Mouse (Mus musculus): ENCODE measurements around the gene Srsf10. TPM values are rescaled to one million over a fixed set of nuclear protein-coding genes. Genes with fewer than 3 reads are reported as not detected.

Gene Srsf10
- total RNA-seq, 2 experiments from 2014 or later = 78.4 to 85.6 TPM

DNA sequence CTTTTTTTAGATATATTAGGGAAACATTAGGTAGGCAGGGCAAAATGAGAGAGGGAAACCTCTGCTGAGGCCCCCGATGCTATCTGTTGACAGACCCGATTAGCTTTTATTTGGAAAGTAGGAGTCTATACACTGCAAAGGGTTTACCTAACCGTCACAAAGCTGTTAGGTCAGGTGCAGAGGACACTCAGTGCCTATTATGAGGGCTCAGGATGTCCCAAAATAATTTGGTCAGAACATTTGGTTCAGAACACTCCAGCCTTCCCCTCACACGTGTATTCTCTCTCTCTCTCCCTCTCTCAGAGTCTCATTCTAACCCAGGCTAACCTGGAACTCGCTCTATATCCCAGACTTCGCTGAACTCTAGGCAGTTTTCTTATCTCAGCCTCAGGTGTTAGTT is 26.5 kb downstream of the Srsf10 start:
- no peak for DNase-seq (ENCODE audit: low spot score in 2 of 2)

DNA sequence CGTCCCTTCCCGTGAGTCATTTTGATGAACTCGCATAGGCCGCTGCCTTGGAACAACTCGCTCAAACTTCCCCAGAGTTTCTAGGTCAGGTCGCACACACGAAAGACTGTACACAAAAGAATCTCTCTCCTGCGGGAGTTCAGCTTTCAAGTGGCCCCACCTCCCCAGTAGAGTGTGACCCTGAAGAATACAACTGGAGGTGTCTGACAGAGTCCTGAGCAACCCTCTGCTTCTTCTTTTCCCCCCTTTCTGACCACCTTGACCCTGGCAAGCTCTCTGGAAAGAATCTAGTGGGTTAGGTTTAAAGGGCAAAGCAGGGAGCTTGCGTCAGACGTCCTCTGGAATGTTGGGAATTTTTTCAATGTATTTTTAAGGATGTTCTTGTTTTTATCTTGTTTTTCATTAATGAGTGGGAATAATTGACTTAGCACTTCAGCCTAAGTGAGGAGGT is 27.9 kb downstream of the Srsf10 start:
- no peak for DNase-seq (ENCODE audit: low spot score in 2 of 2)

DNA sequence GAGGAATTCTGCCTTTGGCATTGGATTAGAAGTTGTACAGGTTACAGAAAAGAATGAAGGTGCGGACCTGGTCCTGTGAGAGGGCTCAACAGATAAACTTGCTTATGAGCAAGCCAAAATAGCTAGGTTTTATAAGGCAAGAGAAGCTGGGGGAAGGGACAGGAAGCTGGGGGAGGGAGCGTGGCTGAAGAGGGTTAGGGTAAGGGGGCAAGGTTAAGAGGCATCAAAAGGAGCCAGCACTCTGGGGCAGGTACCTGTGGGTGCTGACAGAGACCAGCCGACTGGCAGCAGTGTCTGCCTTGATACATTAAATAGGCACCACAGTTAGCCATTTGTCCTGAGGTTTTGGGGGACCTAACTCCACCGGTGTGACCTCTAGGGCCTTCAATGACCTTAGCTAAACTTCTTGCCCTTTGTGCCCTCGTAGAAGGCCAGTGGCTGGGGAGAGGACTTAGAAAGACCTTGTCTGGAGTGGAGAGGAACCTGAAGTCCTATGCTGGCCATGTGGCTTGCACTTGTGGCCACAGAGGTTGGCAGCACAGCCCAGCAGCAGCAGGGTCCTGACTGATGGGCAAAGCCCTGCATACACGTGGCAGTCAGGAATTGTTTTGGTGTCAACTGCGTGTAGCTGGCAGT is 28.5 kb downstream of the Srsf10 start:
- no peak for DNase-seq (ENCODE audit: low spot score in 2 of 2)

DNA sequence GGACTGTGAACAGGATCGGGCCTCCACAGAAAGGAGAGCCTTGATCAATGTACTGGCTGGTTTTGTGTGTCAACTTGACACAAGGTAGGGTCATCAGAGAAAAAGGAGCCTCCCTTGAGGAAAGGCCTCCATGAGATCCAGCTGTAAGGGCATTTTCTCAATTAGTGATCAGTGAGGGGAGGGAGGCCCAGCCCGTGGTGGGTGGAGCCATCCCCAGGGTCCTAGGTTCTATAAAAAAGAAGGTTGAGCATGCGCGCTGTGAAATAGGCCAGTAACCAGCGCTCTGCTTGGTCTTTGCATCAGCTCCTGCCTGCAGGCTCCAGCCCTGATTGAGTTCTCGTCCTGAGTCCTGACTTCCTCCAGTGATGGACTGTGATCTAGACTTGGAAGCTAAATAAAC is 29.0 kb downstream of the Srsf10 start:
- no peak for DNase-seq (ENCODE audit: low spot score in 2 of 2)

DNA sequence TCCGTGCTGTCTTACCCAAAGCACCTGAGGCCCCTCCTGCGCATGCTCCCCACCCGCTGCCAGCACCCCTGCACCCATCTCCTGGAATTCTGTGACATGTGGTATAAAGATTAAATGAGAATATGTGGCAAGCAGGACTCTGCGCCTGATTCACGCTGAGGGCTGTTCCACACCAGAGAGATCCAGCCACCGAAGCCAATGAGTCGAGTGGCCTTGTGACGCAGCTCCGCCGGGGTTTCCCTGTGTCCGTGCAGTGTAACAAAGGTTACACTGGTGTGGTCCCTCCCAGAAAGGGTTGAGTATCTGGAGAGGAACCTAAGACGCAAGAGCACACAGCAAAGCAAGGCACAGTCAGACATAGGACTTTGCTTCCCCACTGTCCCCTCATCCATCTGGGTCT is 30.1 kb downstream of the Srsf10 start:
- no peak for DNase-seq (ENCODE audit: low spot score in 2 of 2)

DNA sequence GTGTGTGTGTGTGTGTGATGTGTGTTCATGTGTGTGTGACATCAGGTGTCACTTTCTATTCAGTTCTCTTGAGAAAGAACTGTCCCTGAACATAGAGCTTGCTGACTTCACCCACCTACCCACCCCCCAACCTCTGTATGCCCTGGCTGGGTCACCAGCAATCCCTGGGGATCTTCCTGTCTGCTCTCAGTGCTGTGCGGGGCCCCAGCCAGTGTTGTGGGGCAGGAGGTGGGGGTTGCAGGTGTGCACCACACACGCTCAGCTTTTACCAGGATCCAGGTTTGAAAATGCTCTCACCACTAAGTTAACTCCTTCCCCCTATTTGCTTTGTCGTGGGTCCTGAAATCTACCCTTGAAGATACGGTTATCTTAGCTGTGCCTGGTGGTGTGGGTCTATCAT is 30.6 kb downstream of the Srsf10 start:
- no peak for DNase-seq (ENCODE audit: low spot score in 2 of 2)

DNA sequence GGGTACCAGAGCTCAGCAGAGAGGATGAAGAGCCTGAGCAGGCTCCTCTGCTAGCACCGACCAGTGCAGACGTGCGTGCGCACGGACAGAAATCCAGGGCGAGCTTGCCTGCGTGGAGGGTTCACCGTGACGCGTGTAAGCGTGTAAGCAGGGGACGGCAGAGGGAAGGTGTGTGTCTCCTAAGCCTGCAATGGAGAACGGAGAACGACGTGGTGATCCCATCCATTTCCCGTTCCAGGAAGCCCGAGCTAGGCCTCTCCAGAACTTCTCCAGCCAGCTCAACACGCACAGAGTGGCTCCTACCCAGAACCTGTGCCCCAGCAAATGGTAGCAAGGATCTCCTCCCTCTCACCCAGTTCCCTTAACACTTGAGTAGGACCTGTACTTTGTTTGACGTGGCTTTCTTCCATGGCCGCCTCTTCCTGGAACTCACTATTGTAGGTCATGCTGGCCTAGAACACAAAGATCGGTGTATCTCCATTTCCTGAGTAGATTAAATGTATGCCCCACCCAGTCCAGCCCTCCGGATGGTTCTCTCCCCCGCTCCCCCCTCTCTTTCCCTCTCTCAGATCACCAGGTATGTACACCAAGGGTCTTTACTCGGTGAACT is 33.0 kb downstream of the Srsf10 start:
- no peak for DNase-seq (ENCODE audit: low spot score in 2 of 2)

DNA sequence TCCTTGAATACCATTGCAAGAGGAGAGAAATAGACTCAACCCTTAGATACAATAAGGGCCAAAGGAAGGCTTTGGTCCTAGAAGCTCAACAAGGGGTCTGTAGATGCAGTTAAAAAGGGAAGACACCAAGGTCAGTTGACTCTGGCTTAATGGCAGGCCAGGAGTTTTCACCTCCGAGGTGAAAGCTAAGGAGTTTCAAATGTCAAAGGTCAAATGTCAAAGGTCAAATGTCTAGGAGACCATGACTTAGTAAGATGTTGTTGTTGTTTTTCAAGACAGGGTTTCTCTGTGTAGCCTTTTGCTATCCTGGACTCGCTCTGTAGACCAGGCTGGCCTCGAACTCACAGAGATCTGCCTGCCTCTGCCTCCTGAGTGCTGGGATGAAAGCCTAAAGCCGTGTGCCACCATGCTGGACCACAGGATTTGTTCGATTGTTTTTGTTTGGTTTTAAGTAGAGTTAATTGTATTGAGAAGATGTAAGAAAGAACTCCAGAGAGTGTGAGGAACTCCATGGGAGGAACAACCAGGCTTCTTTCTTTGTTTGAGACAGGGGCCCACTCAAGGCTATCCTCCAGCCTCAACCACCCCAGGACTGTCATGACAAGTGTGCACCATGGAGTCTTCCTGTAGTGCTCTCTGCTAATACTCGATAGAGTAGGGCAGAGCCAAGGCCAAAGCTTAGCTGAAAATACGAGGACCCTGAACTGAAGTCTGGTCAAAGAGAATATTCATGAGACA is 33.8 kb downstream of the Srsf10 start:
- no peak for DNase-seq (ENCODE audit: low spot score in 2 of 2)

DNA sequence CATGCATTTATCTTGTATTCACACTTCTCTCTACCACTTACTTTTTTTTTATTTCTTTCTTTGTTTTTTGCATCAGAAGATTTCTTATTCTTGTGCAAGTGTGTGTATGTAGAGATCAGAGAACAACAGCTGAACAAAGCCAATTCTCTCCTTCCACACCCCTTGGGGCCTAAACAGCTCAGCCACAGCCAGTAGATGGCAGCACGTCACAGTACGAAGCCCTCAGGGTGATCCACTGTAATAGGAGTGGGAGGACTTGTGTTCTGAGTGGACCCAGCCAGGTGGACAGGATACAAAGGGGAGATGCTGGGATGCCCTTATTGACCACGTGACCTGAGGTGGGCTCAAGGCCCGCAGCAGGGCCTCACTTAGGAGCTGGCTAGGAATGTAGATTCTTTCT is 34.3 kb downstream of the Srsf10 start:
- DNase-seq (ENCODE audit: low spot score in 2 of 2) = peak; percentile 51 to 68

DNA sequence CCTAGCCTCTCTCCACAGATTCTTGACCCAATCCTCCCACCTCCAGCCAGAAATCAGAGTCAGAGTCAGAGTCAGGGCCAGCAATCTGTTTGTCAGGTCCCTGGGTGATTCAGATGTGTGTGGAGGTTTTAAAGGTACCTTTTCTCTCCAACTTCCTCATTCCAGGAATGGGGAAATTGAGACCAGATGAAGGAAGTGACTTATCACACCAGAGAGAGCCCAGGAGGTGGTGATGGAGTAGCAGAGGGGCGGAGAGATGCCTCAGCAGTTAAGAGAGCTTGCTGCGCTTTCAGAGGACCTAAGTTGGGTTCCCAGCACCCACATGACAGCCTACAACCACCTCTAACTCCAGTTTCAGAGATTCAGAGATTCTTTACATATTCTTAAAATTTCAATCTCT is 36.0 kb downstream of the Srsf10 start:
- DNase-seq (ENCODE audit: low spot score in 2 of 2) = no peak

DNA sequence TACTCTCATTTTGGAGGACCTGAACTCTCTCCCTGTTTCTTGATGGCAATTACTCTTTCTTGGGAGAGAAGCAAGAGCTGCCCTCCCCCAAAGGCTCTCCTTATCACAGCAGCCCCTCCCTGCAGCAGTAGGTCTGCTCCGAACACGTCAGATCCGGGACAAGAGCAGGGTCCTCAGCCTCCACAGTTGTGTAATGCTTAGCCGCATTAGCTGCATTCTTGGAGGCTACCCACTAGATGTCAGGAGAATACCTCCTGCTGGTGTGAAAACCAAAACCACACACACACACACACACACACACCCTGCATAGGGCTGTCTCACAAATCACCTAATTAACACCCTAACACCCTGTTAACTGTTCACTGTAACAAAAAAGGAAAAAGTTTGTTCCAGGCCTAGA is 37.3 kb downstream of the Srsf10 start:
- no peak for DNase-seq (ENCODE audit: low spot score in 2 of 2)

DNA sequence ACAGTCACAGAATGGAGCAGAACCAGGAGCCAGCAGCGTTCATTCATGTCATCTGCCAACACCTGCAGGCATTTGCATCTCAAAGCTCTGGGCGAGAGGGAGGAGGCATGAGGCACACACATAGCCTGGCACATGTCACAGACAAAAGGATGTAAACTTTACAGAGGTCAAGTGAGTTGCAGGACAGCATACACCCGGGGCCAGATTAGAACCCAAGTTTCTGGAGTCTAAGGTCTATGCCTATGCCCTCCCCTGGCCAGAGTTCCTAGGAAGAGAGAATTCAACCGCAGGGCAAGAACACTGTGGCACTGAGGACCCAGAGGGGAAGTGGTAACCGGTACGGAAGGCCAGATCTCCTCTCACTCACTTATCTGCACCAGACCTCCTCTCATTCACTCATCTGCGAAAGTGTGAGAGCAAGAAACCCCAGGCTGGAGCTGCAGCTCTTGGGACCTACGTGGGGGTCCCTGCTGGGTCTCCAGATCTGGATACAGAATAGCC is 39.6 kb downstream of the Srsf10 start, which contains the start of gene Cnr2:
Cnr2 (plus strand) TSS at position 324 of the 501 bp plus-strand sequence.
- DNase-seq (ENCODE audit: low spot score in 2 of 2) = no peak

DNA sequence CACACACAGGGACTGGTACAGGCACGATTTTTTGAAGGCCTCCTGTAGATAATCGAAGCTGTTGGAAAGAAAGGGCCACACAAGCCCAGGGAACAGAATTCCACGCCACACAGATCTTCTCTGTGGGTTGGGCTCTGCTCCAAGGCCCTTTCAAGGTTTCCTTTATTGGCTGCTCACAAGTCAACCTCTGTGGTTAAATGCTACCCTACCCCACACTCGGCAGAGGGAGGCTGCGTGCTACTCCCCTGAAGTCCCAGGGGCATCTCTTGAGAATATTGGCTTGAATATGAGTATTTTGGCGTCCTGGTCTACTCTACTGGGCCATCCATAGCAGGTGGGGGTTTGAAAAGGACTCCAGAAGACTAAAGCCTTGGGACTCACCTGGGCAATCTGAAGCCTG is 40.6 kb downstream of the Srsf10 start:
- no peak for DNase-seq (ENCODE audit: low spot score in 2 of 2)

DNA sequence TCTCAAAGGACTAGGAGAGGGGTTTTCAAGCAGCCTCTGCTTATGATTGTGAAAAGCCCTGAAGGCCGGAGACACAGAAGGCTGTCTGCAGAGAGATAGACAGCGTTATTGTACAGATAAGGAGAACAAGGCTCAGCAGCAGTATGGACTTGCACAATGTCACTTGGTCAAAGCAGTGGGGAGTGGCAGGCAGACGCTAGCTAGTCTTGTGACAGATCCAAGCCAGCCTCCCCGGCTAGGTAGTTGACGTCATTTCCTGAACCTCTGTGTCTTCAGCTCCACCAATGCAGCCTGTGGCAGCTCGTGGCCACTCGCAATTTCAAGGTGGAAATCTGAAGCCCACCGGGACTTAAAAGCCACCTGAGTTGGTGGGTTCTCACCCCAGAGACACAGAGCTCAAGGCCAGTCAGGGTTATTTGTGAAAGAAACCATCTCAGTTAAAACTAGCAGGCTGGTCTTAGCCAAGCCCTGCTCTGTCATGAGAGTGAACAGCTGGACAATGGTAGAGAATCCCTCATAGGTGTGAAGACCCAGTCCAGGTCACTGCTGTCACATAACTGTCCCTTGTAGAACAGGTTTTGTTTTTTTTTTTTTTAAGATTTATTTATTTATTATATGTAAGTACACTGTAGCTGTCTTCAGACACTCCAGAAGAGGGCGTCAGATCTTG is 43.0 kb downstream of the Srsf10 start:
- no peak for DNase-seq (ENCODE audit: low spot score in 2 of 2)

DNA sequence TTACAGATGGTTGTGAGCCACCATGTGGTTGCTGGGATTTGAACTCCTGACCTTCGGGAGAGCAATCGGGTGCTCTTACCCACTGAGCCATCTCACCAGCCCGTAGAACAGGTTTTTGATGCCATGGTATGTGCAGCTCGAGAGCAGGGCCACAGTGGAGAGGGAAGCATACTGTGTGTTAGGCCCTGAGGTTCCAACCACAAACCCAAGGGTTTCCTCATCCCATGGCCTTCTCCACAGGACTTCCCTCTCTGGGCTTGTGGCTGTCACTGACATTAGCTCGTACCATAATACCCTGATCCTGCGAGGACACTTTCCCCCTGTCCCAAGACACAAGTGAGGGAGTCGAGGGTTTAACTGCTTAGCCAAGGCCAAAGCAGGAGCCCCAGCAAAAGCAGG is 43.5 kb downstream of the Srsf10 start:
- no peak for DNase-seq (ENCODE audit: low spot score in 2 of 2)

DNA sequence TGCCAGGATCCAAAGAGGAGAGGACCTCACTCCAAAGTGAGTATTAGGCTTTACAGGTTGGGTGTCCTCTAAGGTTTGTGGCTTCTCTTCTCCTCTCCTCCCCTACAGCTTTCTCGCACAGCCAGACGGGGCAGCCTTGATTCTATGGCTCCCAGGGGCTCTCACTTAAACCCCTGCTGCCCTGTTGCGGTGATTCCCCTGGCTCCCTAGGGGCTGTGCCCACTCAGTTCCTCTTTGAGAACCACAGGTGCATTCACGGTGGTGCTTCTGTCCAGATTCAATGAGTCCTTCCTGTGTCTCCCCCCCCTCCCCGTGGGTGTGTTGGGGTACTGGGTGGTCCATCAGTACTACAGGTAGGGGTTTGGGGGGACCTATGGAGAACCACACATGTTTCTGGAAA is 44.5 kb downstream of the Srsf10 start:
- DNase-seq (ENCODE audit: low spot score in 2 of 2) = no peak

DNA sequence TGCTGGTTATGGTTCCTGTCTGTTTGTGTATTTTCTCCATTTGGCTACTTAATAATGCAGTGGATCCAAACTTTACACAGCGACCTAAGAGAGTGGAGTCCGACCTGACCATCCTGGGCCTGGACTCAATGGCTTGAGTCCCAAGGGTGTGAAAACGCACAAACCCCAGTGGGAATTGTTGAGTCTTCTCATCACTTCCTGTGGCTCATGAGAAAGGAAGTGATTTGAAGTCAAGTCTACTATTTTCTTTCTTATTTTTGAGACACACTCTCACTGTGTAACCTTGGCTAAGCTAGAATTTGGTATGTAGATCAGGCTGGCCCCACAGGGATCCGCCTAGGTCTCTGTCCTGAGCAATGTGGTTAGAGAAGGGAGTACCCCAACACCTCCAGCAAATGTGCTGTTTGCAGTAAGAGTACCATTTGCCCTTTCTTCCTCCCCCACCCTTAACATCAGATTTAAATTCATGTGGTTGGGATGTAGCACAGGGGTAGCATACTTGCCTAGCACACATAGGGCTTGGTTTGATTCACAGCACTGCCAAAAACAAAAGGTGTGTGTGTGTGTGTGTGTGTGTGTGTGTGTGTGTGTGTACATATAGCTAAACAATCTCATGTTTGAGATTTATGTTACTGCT is 47.2 kb downstream of the Srsf10 start:
- DNase-seq (ENCODE audit: low spot score in 2 of 2) = no peak

DNA sequence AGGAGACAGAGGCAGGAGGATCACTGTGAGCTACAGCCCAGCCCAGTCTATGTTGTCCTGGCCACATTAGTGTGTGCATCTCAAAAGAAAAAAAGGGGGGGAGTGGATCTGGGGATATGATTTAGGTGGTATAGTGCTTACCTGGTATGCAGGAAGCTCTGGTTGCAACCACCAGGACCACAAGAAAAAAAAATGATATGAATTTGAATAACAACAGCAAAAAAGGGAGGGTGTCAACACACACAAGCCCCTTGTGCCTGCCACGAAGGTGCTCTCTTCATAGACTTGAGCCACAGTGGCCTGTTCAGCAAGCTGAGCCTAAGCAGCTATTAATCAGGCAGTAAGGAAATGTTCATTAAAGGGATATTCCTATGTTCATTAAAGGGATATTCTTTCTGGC is 49.3 kb downstream of the Srsf10 start:
- no peak for DNase-seq (ENCODE audit: low spot score in 2 of 2)

DNA sequence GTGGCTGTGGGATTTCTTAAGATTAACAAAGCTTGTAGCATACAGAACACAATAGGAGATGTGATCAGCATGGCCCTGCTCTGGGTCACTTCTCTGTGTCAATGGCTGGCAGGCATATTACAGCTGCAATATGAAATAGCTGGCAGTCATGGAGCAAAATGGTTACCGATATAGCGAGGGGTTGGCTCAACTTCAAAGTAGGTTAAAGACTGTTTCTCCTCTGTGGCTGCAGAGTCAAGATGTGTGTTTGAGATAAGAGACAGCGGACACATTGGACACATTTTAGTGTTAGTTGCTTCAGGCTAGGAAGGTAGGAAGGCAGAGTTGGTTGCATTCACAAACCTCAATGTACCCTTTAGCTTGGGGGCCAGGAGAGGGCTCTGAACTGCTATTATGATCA is 51.1 kb downstream of the Srsf10 start:
- DNase-seq (ENCODE audit: low spot score in 2 of 2) = no peak

DNA sequence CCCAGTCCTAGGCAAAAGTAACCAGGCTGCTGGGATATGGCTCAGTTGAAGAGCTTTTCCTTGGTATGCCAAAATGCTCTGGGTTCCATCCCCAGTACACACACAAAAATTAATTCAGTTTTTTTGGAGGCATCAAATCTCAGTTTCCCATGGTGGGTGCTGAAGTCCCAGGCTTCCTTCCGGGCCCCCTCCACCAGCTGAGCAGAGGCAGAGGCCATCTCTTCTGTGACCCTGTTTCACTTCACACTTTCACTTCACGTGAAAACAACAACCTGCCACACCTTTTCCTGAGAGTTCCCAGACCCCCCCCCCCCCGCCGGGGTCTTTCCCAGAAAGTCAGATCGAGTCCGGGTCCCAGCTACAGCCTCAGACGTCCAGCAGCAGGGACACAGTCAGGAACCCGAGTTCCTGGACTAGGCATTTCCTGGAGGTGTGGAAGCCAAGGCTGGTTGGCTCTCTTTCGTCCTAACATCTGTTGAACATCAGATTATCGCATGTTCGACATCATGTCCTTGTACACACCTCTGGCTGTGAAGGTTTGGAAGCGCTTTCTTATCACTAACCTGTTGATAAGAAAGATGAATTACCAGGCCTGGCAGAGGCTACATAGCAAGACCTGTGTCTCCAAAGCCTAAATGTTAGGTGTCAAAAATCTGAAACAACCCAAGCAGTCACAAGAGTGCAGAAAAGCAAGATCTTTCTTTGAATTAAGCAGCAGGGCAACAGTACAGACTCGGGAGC is 53.9 kb downstream of the Srsf10 start:
- DNase-seq (ENCODE audit: low spot score in 2 of 2) = no peak

DNA sequence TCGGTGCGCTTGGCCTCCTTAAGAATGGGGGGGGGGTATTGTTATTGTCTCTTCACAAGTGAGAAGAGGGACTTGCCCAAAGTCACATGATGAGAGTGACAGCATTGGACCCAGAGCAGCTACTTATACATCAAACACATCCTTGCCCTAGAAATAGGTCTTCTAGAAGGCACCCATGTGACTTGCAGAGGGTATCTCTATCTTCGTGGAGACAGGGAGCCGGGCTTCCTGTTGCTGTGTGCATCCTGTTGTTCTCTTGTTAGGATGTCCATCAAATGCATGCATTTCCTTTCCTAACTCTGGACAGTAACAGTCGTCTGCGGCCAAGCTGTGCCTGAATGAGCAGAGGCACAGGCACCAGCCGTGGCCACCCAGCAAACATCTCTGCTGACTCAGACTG is 56.0 kb downstream of the Srsf10 start:
- no peak for DNase-seq (ENCODE audit: low spot score in 2 of 2)

Measured in layer of hippocampus, postnatal 14 days (tissue).